Mouse (Mus musculus) left cerebral cortex, postnatal 25 days (tissue): ENCODE results near the gene Tex45. TPM values are rescaled to one million over a fixed set of nuclear protein-coding genes. Genes with fewer than 3 reads are reported as not detected.

ENCODE experiments used
- DNase-seq, 2 experiments: peaks; one replicate each; pipeline ENCODE4 v3.0.0; 2022; ENCODE audit warnings: low spot score in 2 of 2, mixed read lengths in 1 of 2
- intact Hi-C: fragments of 180-260 bp; cut with DNase I; formaldehyde crosslinking; loops from one replicate; pipeline ENCODE4 v1.15.1; 2025
- total RNA-seq, 2 experiments: library from RNA; stranded (reverse); gene quantifications; 2 replicates each; pipeline ENCODE4 v1.2.3; 2021

Gene Tex45
- total RNA-seq, 2 experiments from 2014 or later: not detected

DNA sequence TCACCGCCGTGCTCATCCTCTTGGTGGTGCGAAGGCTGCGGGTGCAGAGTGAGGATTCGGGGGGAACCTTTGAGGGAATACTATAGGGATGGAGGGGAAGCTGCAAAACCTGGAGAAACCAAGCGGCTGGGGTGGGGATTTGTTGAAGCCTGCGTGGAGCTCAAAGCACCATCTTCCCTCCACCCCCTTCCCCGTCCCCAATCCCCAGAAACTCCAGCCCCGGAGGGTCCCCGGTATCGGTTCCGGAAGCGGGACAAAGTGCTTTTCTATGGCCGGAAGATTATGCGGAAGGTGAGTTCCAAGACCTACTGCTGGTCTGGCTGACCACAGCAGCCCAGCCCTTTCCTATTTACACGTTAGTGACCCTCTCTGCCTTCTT lies 46.4 kb downstream of the Tex45 start:
- DNase-seq: peak in 1 of 2 experiments; percentile 29
- intact Hi-C loops: loop anchor here (2.0 to 5.0 kb wide), 2 partner anchors 105 to 160 kb away; partner anchors contain the start of genes Pet100, Trappc5 and Xab2

DNA sequence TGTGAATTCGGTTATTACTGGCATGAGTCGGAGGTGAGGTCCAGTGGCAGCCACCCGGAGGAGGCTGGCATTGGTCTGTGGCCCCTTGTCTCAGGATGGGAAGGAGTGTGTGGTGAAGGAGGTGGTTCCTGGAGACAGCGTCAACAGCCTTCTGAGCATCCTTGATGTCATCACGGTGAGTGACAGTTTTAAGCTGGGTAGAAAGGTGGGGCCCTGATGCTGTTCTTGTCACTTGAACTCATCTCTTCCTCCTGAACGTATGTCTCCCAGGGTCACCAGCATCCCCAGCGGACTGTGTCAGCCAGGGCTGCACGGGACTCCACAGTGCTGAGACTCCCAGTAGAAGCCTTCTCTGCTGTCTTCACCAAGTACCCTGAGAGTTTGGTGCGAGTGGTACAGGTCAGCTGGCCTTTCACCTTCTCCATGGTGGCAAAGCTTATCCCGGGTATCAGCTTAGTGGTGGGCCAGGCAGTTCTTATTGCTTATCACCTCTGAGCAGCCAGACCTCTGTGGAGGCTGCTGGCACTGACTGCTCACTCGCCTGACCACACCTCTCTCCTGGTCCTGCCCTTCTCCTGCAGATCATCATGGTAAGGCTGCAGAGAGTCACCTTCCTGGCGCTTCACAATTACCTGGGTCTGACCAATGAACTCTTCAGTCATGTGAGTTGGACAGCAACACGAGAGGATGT lies 51.5 kb downstream of the Tex45 start:
- no peak for DNase-seq
- intact Hi-C loops: no loop called here

GRCm38 (mm10) chr8:3530816-3531215 lies 60.2 kb downstream of the Tex45 start:
- intact Hi-C loops: no loop called here
- no peak for DNase-seq

- DNase-seq: no peak
- intact Hi-C loops: no loop called here
Measured at GRCm38 (mm10) chr8:3531936-3532335, 61.3 kb downstream of the Tex45 start.

DNA sequence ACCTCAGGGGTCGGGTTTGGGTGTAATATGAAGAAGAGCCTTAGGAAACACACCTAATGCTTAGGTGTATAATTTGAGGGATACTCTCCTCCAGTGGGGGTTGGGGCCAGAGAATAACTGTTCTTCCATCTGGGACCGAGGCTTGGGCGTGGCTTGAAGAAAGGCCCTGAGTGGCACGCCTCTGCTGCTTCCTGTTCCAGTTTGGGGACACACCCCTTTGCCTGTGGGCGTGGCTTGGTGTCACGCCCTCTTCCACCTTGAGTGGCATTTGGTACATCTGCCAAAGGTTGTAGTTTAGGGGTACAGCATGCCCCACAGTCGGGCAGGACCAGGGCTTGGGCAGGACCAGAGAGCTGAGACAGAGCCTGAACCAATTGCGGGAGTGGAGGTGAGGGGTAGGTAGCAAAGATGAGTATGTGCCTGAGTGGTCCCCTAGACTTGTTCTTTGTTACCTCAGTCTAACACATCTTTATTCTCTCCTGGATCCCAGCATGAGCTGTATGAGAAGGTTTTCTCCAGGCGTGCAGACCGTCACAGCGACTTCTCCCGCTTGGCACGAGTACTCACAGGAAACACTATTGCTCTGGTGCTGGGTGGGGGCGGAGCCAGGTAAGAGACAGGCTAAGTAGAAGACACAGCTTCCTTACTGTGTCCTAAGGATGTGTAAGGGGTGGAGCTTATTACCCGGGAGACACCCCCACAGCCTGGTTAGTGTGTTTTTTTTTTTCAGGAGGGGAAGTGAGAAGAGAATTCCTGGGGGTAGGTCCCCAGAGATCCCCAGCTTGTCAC lies 65.6 kb downstream of the Tex45 start:
- intact Hi-C loops: no loop called here
- DNase-seq: no peak

Other genes starting within 250 kb of the Tex45 start
- gene Insr, start 191.2 kb upstream of the Tex45 start, total RNA-seq: 10 to 100 TPM; 43.7 to 47.7 TPM
- gene A430078G23Rik, start 117.4 kb upstream of the Tex45 start, total RNA-seq: not detected
- gene Arhgef18, start 77.9 kb upstream of the Tex45 start, total RNA-seq: 10 to 100 TPM; 43.8 to 45.2 TPM
- gene Pex11g, start 3.2 kb upstream of the Tex45 start, total RNA-seq: 1 to 10 TPM in 1 of 2 experiments, under 1 TPM in 1; 0.44 to 1.1 TPM
- 10 to 100 TPM; 28.2 to 30.3 TPM for gene Zfp358, start 22.3 kb downstream of the Tex45 start, total RNA-seq
- 10 to 100 TPM; 77.4 to 90.3 TPM for gene Mcoln1, start 29.6 kb downstream of the Tex45 start, total RNA-seq
- 10 to 100 TPM; 66.2 to 70.7 TPM for gene Pnpla6, start 44.5 kb downstream of the Tex45 start, total RNA-seq
- not detected for gene C330021F23Rik, start 97.1 kb downstream of the Tex45 start, total RNA-seq
- gene Camsap3, start 116.4 kb downstream of the Tex45 start, total RNA-seq: 10 to 100 TPM; 39.5 to 39.9 TPM
- 10 to 100 TPM; 34.3 to 38.1 TPM for gene Xab2, start 150.5 kb downstream of the Tex45 start, total RNA-seq
- gene Pet100, start 150.7 kb downstream of the Tex45 start, total RNA-seq: 10 to 100 TPM; 84.0 to 87.2 TPM
- not detected for gene Pcp2, start 154.7 kb downstream of the Tex45 start, total RNA-seq
- 10 to 100 TPM; 32.6 to 48.4 TPM for gene Stxbp2, start 160.1 kb downstream of the Tex45 start, total RNA-seq
- under 1 TPM; 0.50 to 0.87 TPM for gene Retn, start 184.9 kb downstream of the Tex45 start, total RNA-seq
- not detected for gene Mcemp1, start 194.9 kb downstream of the Tex45 start, total RNA-seq
- 10 to 100 TPM; 13.2 to 17.0 TPM for gene Fcor, start 201.5 kb downstream of the Tex45 start, total RNA-seq
- 10 to 100 TPM; 25.7 to 27.1 TPM for gene Trappc5, start 205.4 kb downstream of the Tex45 start, total RNA-seq
- gene Fcer2a, start 223.3 kb downstream of the Tex45 start, total RNA-seq: not detected
- gene Clec4g, start 249.8 kb downstream of the Tex45 start, total RNA-seq: not detected